In genomic region chr11:116935917-116936316, GRCm38 (mm10) we compare ENCODE assay signal across 18 mouse cellular contexts. TPM values are rescaled to one million over a fixed set of nuclear protein-coding genes. Genes with fewer than 3 reads are reported as not detected.
A peak's percentile ranks its signal among the peaks of the same experiment; 100 is the strongest.
DNase-seq lines count a peak whose midpoint lies in the region; ATAC-seq lines count a peak whose summit lies in the region.
"Had no signal": no experiment of that assay in that cellular context is flagged by ENCODE, and none has a peak within 500 bp of the region (broad histone marks: within the 10 kb centered on the region; RNA-seq: fewer than 3 reads in every experiment).

No protein-coding gene starts in this region.

- H3K36me3 ChIP-seq in heart, embryonic 10.5 days: no peaks in the 10 kb centered on the region
- H3K36me3 ChIP-seq in limb, embryonic 13.5 days: no peaks in the 10 kb centered on the region
- H3K36me3 ChIP-seq in limb, embryonic 10.5 days: no peaks in the 10 kb centered on the region
- peaks cover 57% of the 10 kb centered on the region for H3K36me3 ChIP-seq in hindbrain, embryonic 14.5 days (replicated peaks; ENCODE audit: control insufficient read depth, insufficient read depth)
- H3K36me3 ChIP-seq in neural tube, embryonic 15.5 days: peaks cover 24% of the 10 kb centered on the region
- H3K36me3 ChIP-seq: G1E; heart, embryonic 15.5 days had no signal

- H3K9ac ChIP-seq in limb, embryonic 13.5 days: 0 out of 2 replicates have a peak overlapping the region, but pooled peaks have one; percentile 6
- H3K9ac ChIP-seq in hindbrain, embryonic 14.5 days: 0 out of 2 replicates have a peak overlapping the region, but pooled peaks have one; percentile 24
- no peak overlapping the region for H3K9ac ChIP-seq in neural tube, embryonic 15.5 days (replicated peaks)
- H3K9ac ChIP-seq: heart, embryonic 15.5 days had no signal

- no peak for DNase-seq in heart, embryonic 10.5 days (ENCODE audit: low spot score)
- DNase-seq in heart, postnatal 10 days: no peak
- DNase-seq in limb, embryonic 10.5 days (ENCODE audit: low spot score): no peak
- no peak for DNase-seq in hindbrain, embryonic 14.5 days (ENCODE audit: low spot score)
- DNase-seq in adrenal gland, adult (ENCODE audit: inconsistent age in 2 of 2, low spot score in 1 of 2): no peak
- DNase-seq: adrenal gland, postnatal 36 days; cerebellum, adult 11 months; gastrocnemius, postnatal 10 days; kidney, postnatal 36 days; lung, adult 18-20 months had no signal

- 72% methylated on average over 9 of the region's 9 CpGs for WGBS in heart, embryonic 10.5 days
- 57% methylated on average over 9 of the region's 9 CpGs for WGBS in limb, embryonic 13.5 days
- WGBS in limb, embryonic 10.5 days: 74% methylated on average over 9 of the region's 9 CpGs
- WGBS in hindbrain, embryonic 14.5 days: 45% methylated on average over 9 of the region's 9 CpGs
- 41% methylated on average over 9 of the region's 9 CpGs for WGBS in neural tube, embryonic 15.5 days

- intact Hi-C loops in heart, postnatal 10 days (cut with DNase I): no loop called here

- H3K9me3 ChIP-seq in heart, embryonic 10.5 days: no peaks in the 10 kb centered on the region
- no peaks in the 10 kb centered on the region for H3K9me3 ChIP-seq in limb, embryonic 13.5 days
- H3K9me3 ChIP-seq in limb, embryonic 10.5 days (replicated peaks): no peaks in the 10 kb centered on the region
- no peaks in the 10 kb centered on the region for H3K9me3 ChIP-seq in hindbrain, embryonic 14.5 days (ENCODE audit: control insufficient read depth, low read length)
- H3K9me3 ChIP-seq in neural tube, embryonic 15.5 days (replicated peaks): no peaks in the 10 kb centered on the region
- H3K9me3 ChIP-seq: G1E; heart, embryonic 15.5 days; megakaryocyte, embryonic 14.5 days had no signal

- H3K27me3 ChIP-seq in heart, embryonic 10.5 days (ENCODE audit: insufficient read depth, poor library complexity, severe bottlenecking): peaks cover 9% of the 10 kb centered on the region
- no peaks in the 10 kb centered on the region for H3K27me3 ChIP-seq in limb, embryonic 13.5 days
- no peaks in the 10 kb centered on the region for H3K27me3 ChIP-seq in limb, embryonic 10.5 days (ENCODE audit: low read depth, poor library complexity, severe bottlenecking)
- H3K27me3 ChIP-seq in hindbrain, embryonic 14.5 days (ENCODE audit: control insufficient read depth, insufficient read depth, low read length): no peaks in the 10 kb centered on the region
- no peaks in the 10 kb centered on the region for H3K27me3 ChIP-seq in neural tube, embryonic 15.5 days (replicated peaks)

- H3K4me3 ChIP-seq in heart, embryonic 10.5 days: no peak overlapping the region
- H3K4me3 ChIP-seq in limb, embryonic 13.5 days: no peak overlapping the region
- H3K4me3 ChIP-seq in limb, embryonic 10.5 days: no peak overlapping the region
- H3K4me3 ChIP-seq in hindbrain, embryonic 14.5 days (replicated peaks; ENCODE audit: low read length): no peak overlapping the region
- H3K4me3 ChIP-seq in neural tube, embryonic 15.5 days (replicated peaks): no peak overlapping the region
- H3K4me3 ChIP-seq: heart, embryonic 15.5 days; megakaryocyte, embryonic 14.5 days had no signal

- no peak for ATAC-seq in limb, embryonic 13.5 days (ENCODE audit: low FRiP score, low read depth)
- ATAC-seq in hindbrain, embryonic 14.5 days (ENCODE audit: low FRiP score): no peak
- ATAC-seq in neural tube, embryonic 15.5 days (ENCODE audit: low FRiP score): peak; percentile 33; the same call in 1 of the 2 replicates
- ATAC-seq in megakaryocyte progenitor cell, adult 5-6 weeks (replicated peaks; ENCODE audit: poor library complexity): no peak

- H3K27ac ChIP-seq in heart, embryonic 10.5 days: peak overlapping the region; percentile 62
- H3K27ac ChIP-seq in limb, embryonic 13.5 days: no peak overlapping the region
- H3K27ac ChIP-seq in limb, embryonic 10.5 days: no peak overlapping the region
- peak overlapping the region; percentile 65 for H3K27ac ChIP-seq in hindbrain, embryonic 14.5 days
- peak overlapping the region; percentile 73 for H3K27ac ChIP-seq in neural tube, embryonic 15.5 days (replicated peaks)
- H3K27ac ChIP-seq: heart, embryonic 15.5 days had no signal

- peaks cover 50% of the 10 kb centered on the region for H3K4me1 ChIP-seq in heart, embryonic 10.5 days
- H3K4me1 ChIP-seq in limb, embryonic 13.5 days: peaks cover 43% of the 10 kb centered on the region
- peaks cover 61% of the 10 kb centered on the region for H3K4me1 ChIP-seq in limb, embryonic 10.5 days
- H3K4me1 ChIP-seq in hindbrain, embryonic 14.5 days (replicated peaks; ENCODE audit: control insufficient read depth, insufficient read depth, low read length): peaks cover 35% of the 10 kb centered on the region
- peaks cover 53% of the 10 kb centered on the region for H3K4me1 ChIP-seq in neural tube, embryonic 15.5 days
- H3K4me1 ChIP-seq: megakaryocyte, embryonic 14.5 days had no signal

- H3K4me2 ChIP-seq in limb, embryonic 13.5 days (replicated peaks): no peak overlapping the region
- H3K4me2 ChIP-seq in hindbrain, embryonic 14.5 days (replicated peaks): no peak overlapping the region
- H3K4me2 ChIP-seq in neural tube, embryonic 15.5 days: no peak overlapping the region
- H3K4me2 ChIP-seq: heart, embryonic 15.5 days had no signal

RNA-seq across cellular contexts. Expression of gene Mgat5b, which starts 17.3 kb away (rescaled TPM):
- polyA plus RNA-seq in heart, embryonic 10.5 days (2016; fragmentation: Nextera tagmentation; extraction: Ambion mirVana): 0.38 and 1.1 TPM in 2 replicates
- under 1 TPM; 0.40 to 0.57 TPM for total RNA-seq in heart, postnatal 10 days (2021)
- 1.6 and 1.7 TPM in 2 replicates for polyA plus RNA-seq in limb, embryonic 13.5 days (2015; fragmentation: Nextera tagmentation; extraction: Ambion mirVana)
- polyA plus RNA-seq in limb, embryonic 10.5 days (2016; fragmentation: Nextera tagmentation; extraction: Ambion mirVana): 1.1 and 1.4 TPM in 2 replicates
- polyA plus RNA-seq in hindbrain, embryonic 14.5 days (2014; fragmentation: Nextera tagmentation; extraction: Ambion mirVana): 24.5 and 26.0 TPM in 2 replicates
- 20.1 and 25.0 TPM in 2 replicates for polyA plus RNA-seq in neural tube, embryonic 15.5 days (2015; fragmentation: Nextera tagmentation; extraction: Ambion mirVana)
- total RNA-seq in megakaryocyte progenitor cell, adult 5-6 weeks (2015): not detected in 2 replicates
- total RNA-seq in megakaryocyte progenitor cell, adult 5-6 weeks (2017): not detected in 2 replicates
- polyA plus RNA-seq: C2C12; G1E; spleen, adult 2 months had no signal

Comparison
In these comparisons a context has a peak if more than half of its experiments do, and no peak if none do; other contexts are left out.
1. H3K27ac ChIP-seq: peak in heart, embryonic 10.5 days (single experiment), hindbrain, embryonic 14.5 days (single experiment) and neural tube, embryonic 15.5 days (single experiment); none in limb, embryonic 13.5 days (single experiment) and limb, embryonic 10.5 days (single experiment).